In genomic region chr15:62567431-62567830, GRCm38 (mm10) we compare ENCODE assay signal across 22 mouse cellular contexts.
A peak's percentile ranks its signal among the peaks of the same experiment; 100 is the strongest.
DNase-seq lines count a peak whose midpoint lies in the region; ATAC-seq lines count a peak whose summit lies in the region.
"Had no signal": no experiment of that assay in that cellular context is flagged by ENCODE, and none has a peak within 500 bp of the region (broad histone marks: within the 10 kb centered on the region; RNA-seq: fewer than 3 reads in every experiment).

No protein-coding gene starts in this region.

- H3K4me3 ChIP-seq in heart, embryonic 12.5 days: no peak overlapping the region
- no peak overlapping the region for H3K4me3 ChIP-seq in heart, embryonic 13.5 days

- peaks cover 10% of the 10 kb centered on the region for H3K4me1 ChIP-seq in heart, embryonic 12.5 days (replicated peaks)
- H3K4me1 ChIP-seq in heart, embryonic 13.5 days: peaks cover 14% of the 10 kb centered on the region

- H3K9me3 ChIP-seq in heart, embryonic 12.5 days (replicated peaks): no peaks in the 10 kb centered on the region
- no peaks in the 10 kb centered on the region for H3K9me3 ChIP-seq in heart, embryonic 13.5 days
- H3K9me3 ChIP-seq: G1E had no signal

- no peak overlapping the region for H3K4me2 ChIP-seq in heart, embryonic 12.5 days
- H3K4me2 ChIP-seq in heart, embryonic 13.5 days: no peak overlapping the region

- H3K36me3 ChIP-seq in heart, embryonic 12.5 days: no peaks in the 10 kb centered on the region
- H3K36me3 ChIP-seq in heart, embryonic 13.5 days: no peaks in the 10 kb centered on the region
- H3K36me3 ChIP-seq: G1E had no signal

- peak; percentile 86 for ATAC-seq in heart, embryonic 12.5 days (ENCODE audit: insufficient number of reproducible peaks, low FRiP score)
- peak; percentile 64; the same call in 1 of the 2 replicates for ATAC-seq in heart, embryonic 13.5 days (ENCODE audit: extremely low read depth, insufficient number of reproducible peaks, low FRiP score, low TSS enrichment)
- ATAC-seq: activated CD4-positive, CD25-positive, alpha-beta regulatory T cell, adult 4 months; CD4-positive, CD25-positive, alpha-beta regulatory T cell, adult 4 months; Patski had no signal

- H3K27ac ChIP-seq in heart, embryonic 12.5 days (ENCODE audit: poor library complexity, severe bottlenecking): no peak overlapping the region
- 0 out of 2 replicates have a peak overlapping the region, but pooled peaks have one; percentile 1 for H3K27ac ChIP-seq in heart, embryonic 13.5 days (replicated peaks)

- no peaks in the 10 kb centered on the region for H3K27me3 ChIP-seq in heart, embryonic 12.5 days (replicated peaks)
- no peaks in the 10 kb centered on the region for H3K27me3 ChIP-seq in heart, embryonic 13.5 days (replicated peaks)
- H3K27me3 ChIP-seq: CH12.LX, Patski had no signal

- DNase-seq in heart, adult 9 months (ENCODE audit: low spot score in 2 of 2): no peak
- no peak for DNase-seq in heart, adult 11 months
- peak; percentile 2 for DNase-seq in MEL-GATA-1-ER (ENCODE audit: extremely low read depth, low read depth)
- DNase-seq in cerebellum, postnatal 36 days: no peak
- DNase-seq: adrenal gland, adult 2 months; adrenal gland, adult 8-10 months; adrenal gland, postnatal 10 days; adrenal gland, postnatal 14 days; adrenal gland, postnatal 25 days; adrenal gland, postnatal 36 days; B cell, adult 2 months; cerebellum, adult 11 months; cerebellum, adult 11-12 months; cerebellum, adult 18-20 months; cerebellum, adult 2 months had no signal

- H3K9ac ChIP-seq in heart, embryonic 12.5 days: no peak overlapping the region
- no peak overlapping the region for H3K9ac ChIP-seq in heart, embryonic 13.5 days

- WGBS in heart, embryonic 12.5 days: 51% methylated on average over 4 of the region's 4 CpGs
- WGBS in heart, embryonic 13.5 days: 47% methylated on average over 4 of the region's 4 CpGs
